Mouse (Mus musculus): ENCODE data around the gene Dctpp1. TPM values are rescaled to one million over a fixed set of nuclear protein-coding genes. Genes with fewer than 3 reads are reported as not detected.
A peak's percentile ranks its signal among the peaks of the same experiment; 100 is the strongest.

Gene Dctpp1
- polyA plus RNA-seq, 1 experiment from 2014 or later, result 136 TPM

DNA sequence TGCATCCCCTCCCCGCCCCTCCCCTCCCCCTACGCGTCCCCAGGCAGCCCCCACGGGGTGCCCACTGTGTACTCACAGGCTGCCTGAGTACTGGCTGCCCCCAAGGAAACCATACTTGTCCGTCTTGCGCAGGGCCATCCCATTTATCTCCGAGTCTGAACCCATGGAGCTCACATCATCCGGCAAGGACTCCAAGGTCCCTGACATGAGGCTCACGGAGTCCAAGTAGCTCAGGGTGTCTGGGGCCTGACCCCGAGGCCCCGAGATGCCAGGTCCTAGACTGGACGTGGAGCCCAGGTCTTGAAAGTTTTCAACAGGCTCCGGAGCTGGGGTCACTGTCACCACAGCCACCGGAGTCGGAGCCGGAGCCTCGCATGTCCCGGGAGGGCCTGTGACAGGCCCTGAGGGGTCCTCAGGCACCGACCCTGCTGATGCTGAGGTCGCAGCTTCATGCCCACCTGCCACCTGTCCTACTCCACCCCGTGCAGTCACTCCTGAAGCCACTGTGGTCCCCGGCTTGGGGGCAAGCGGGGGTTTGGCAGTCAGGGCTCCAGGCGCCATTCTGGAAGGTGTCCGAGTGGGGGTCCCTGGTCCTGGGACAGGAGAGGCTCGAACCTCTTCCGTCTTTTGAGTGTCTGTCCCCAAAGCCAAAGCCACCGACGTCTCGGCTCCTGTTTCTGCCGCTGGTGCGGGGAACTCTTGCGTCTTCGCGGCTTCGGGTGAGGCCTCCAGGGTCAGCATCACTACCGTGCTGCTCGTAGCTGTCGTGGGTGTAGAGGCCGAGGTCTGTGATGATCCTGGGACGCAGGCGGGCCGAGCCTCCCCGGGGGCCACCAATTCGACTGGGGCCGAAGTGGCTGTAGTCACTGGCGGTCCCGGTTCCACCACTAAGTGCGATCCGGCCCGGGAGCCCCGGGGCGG is 52.9 kb downstream of the Dctpp1 start:
- peak overlapping the region; percentile 98 for H3K27ac ChIP-seq
- H3K4me3 ChIP-seq (replicated peaks), result peak overlapping the region; percentile 89
- H3K4me1 ChIP-seq (replicated peaks), result peaks cover 68% of the 10 kb centered on the region
- peak; percentile 5; the same call in 1 of the 2 replicates for ATAC-seq (ENCODE audit: low read depth)
- no peaks in the 10 kb centered on the region for H3K27me3 ChIP-seq
- H3K4me2 ChIP-seq, result peak overlapping the region; percentile 95
- H3K9ac ChIP-seq, result peak overlapping the region; percentile 99
- peak; percentile 54 for DNase-seq
- WGBS (ENCODE audit: insufficient replicate concordance), result under 1% methylated on average over 53 of the region's 53 CpGs
- peaks cover 26% of the 10 kb centered on the region for H3K36me3 ChIP-seq
- no peaks in the 10 kb centered on the region for H3K9me3 ChIP-seq (replicated peaks)

Other genes starting within 250 kb of the Dctpp1 start
- gene Mvp, start 246.1 kb downstream of the Dctpp1 start, polyA plus RNA-seq (2015; fragmentation: Nextera tagmentation; extraction: Ambion mirVana), result 7.8 and 8.6 TPM in 2 replicates
- gene Pagr1b, start 244.2 kb downstream of the Dctpp1 start, polyA plus RNA-seq (2015; fragmentation: Nextera tagmentation; extraction: Ambion mirVana), result 0.27 TPM in 1 of 2 replicates, not detected in the other
- gene Pagr1a, start 243.4 kb downstream of the Dctpp1 start, polyA plus RNA-seq (2015; fragmentation: Nextera tagmentation; extraction: Ambion mirVana), result 38.7 and 50.1 TPM in 2 replicates
- 5.1 and 11.3 TPM in 2 replicates for gene Gm42742, start 239.6 kb downstream of the Dctpp1 start, polyA plus RNA-seq (2015; fragmentation: Nextera tagmentation; extraction: Ambion mirVana)
- 0.22 and 0.47 TPM in 2 replicates for gene Prrt2, start 239.5 kb downstream of the Dctpp1 start, polyA plus RNA-seq (2015; fragmentation: Nextera tagmentation; extraction: Ambion mirVana)
- gene Maz, start 233.7 kb downstream of the Dctpp1 start, polyA plus RNA-seq (2015; fragmentation: Nextera tagmentation; extraction: Ambion mirVana), result 38.2 and 42.2 TPM in 2 replicates
- 109 and 122 TPM in 2 replicates for gene Kif22, start 218.2 kb downstream of the Dctpp1 start, polyA plus RNA-seq (2015; fragmentation: Nextera tagmentation; extraction: Ambion mirVana)
- gene Zg16, start 173.4 kb downstream of the Dctpp1 start, polyA plus RNA-seq (2015; fragmentation: Nextera tagmentation; extraction: Ambion mirVana), result not detected in 2 replicates
- 7.0 and 7.3 TPM in 2 replicates for gene AI467606, start 169.3 kb downstream of the Dctpp1 start, polyA plus RNA-seq (2015; fragmentation: Nextera tagmentation; extraction: Ambion mirVana)
- 44.4 and 49.1 TPM in 2 replicates for gene Qprt, start 138.5 kb downstream of the Dctpp1 start, polyA plus RNA-seq (2015; fragmentation: Nextera tagmentation; extraction: Ambion mirVana)
- gene Spn, start 122.9 kb downstream of the Dctpp1 start, polyA plus RNA-seq (2015; fragmentation: Nextera tagmentation; extraction: Ambion mirVana), result 8.2 and 8.7 TPM in 2 replicates
- 27.1 and 32.1 TPM in 2 replicates for gene Cd2bp2, start 64.7 kb downstream of the Dctpp1 start, polyA plus RNA-seq (2015; fragmentation: Nextera tagmentation; extraction: Ambion mirVana)
- 15.8 and 15.9 TPM in 2 replicates for gene Tbc1d10b, start 52.2 kb downstream of the Dctpp1 start, polyA plus RNA-seq (2015; fragmentation: Nextera tagmentation; extraction: Ambion mirVana)
- 42.7 and 46.8 TPM in 2 replicates for gene Mylpf, start 51.8 kb downstream of the Dctpp1 start, polyA plus RNA-seq (2015; fragmentation: Nextera tagmentation; extraction: Ambion mirVana)
- gene Zfp553, start 27.6 kb downstream of the Dctpp1 start, polyA plus RNA-seq (2015; fragmentation: Nextera tagmentation; extraction: Ambion mirVana), result 8.3 and 9.0 TPM in 2 replicates
- gene Sept1, start 27.6 kb downstream of the Dctpp1 start, polyA plus RNA-seq (2015; fragmentation: Nextera tagmentation; extraction: Ambion mirVana), result 9.7 and 9.8 TPM in 2 replicates
- gene Zfp771, start 16.4 kb downstream of the Dctpp1 start, polyA plus RNA-seq (2015; fragmentation: Nextera tagmentation; extraction: Ambion mirVana), result 19.0 and 20.6 TPM in 2 replicates
- gene Sephs2, start 13.3 kb upstream of the Dctpp1 start, polyA plus RNA-seq (2015; fragmentation: Nextera tagmentation; extraction: Ambion mirVana), result 138 and 169 TPM in 2 replicates
- 4.1 and 5.2 TPM in 2 replicates for gene Itgal, start 35.6 kb upstream of the Dctpp1 start, polyA plus RNA-seq (2015; fragmentation: Nextera tagmentation; extraction: Ambion mirVana)
- gene Zfp768, start 84.9 kb upstream of the Dctpp1 start, polyA plus RNA-seq (2015; fragmentation: Nextera tagmentation; extraction: Ambion mirVana), result 3.1 and 3.5 TPM in 2 replicates
- gene Zfp747, start 115.3 kb upstream of the Dctpp1 start, polyA plus RNA-seq (2015; fragmentation: Nextera tagmentation; extraction: Ambion mirVana), result 1.7 and 2.1 TPM in 2 replicates
- 1.3 and 1.4 TPM in 2 replicates for gene 9130019O22Rik, start 126.5 kb upstream of the Dctpp1 start, polyA plus RNA-seq (2015; fragmentation: Nextera tagmentation; extraction: Ambion mirVana)
- 1.3 and 1.4 TPM in 2 replicates for gene E430018J23Rik, start 132.9 kb upstream of the Dctpp1 start, polyA plus RNA-seq (2015; fragmentation: Nextera tagmentation; extraction: Ambion mirVana)
- 1.1 and 1.8 TPM in 2 replicates for gene Zfp764, start 146.1 kb upstream of the Dctpp1 start, polyA plus RNA-seq (2015; fragmentation: Nextera tagmentation; extraction: Ambion mirVana)
- gene Zfp688, start 161.4 kb upstream of the Dctpp1 start, polyA plus RNA-seq (2015; fragmentation: Nextera tagmentation; extraction: Ambion mirVana), result 9.1 and 10.4 TPM in 2 replicates
- gene Zfp689, start 188.4 kb upstream of the Dctpp1 start, polyA plus RNA-seq (2015; fragmentation: Nextera tagmentation; extraction: Ambion mirVana), result 2.2 and 2.4 TPM in 2 replicates
- 19.4 and 24.0 TPM in 2 replicates for gene Prr14, start 198.9 kb upstream of the Dctpp1 start, polyA plus RNA-seq (2015; fragmentation: Nextera tagmentation; extraction: Ambion mirVana)
- gene Fbrs, start 218.5 kb upstream of the Dctpp1 start, polyA plus RNA-seq (2015; fragmentation: Nextera tagmentation; extraction: Ambion mirVana), result 3.6 and 3.7 TPM in 2 replicates

All from liver, embryonic 13.5 days (tissue).